Mouse (Mus musculus) liver, postnatal 0 days (tissue): ENCODE measurements at regions not wholly inside any gene's neighbourhood (a gene's known extent, or its start where the extent isn't known, plus 50 kb on each side); places are given as distances from the start of the nearest gene placed in this dataset.

Source experiments
- ATAC-seq: fragments of 200-750 bp; cut with Nextera tagmentation; 2 replicates; pipeline ENCODE4 v1.8.0; 2017; ENCODE audit warnings: mild to moderate bottlenecking, moderate library complexity
- DNase-seq: peaks from one replicate; pipeline ENCODE4 v3.0.0-alpha.2; 2016
- H3K27ac ChIP-seq: fragments of 300-500 bp; sonication (generic); 2 replicates; pipeline ENCODE4 v1.5.1; 2014; ENCODE audit warnings: antibody characterized with exemption, moderate library complexity, mild to moderate bottlenecking, low read depth
- H3K27me3 ChIP-seq: fragments of 300-500 bp; sonication (generic); 2 replicates; pipeline ENCODE4 v1.6.1; 2014; ENCODE audit warnings: low read length, control low read depth, mixed read lengths; ENCODE audit not compliant: insufficient read depth
- H3K36me3 ChIP-seq: fragments of 300-500 bp; sonication (generic); replicated peaks from 2 replicates; pipeline ENCODE4 v1.6.1; 2014; ENCODE audit warnings: mild to moderate bottlenecking, control low read depth, low read length, moderate library complexity, mixed read lengths; ENCODE audit not compliant: insufficient read depth
- H3K4me1 ChIP-seq: fragments of 300-500 bp; sonication (generic); 2 replicates; pipeline ENCODE4 v1.6.1; 2014; ENCODE audit warnings: antibody characterized with exemption, mild to moderate bottlenecking, control low read depth; ENCODE audit not compliant: insufficient read depth
- H3K4me2 ChIP-seq: fragments of 300-500 bp; sonication (generic); 2 replicates; pipeline ENCODE4 v1.6.1; 2014; ENCODE audit warnings: low read depth, mild to moderate bottlenecking, low read length, moderate library complexity, mixed read lengths
- H3K4me3 ChIP-seq: fragments of 300-500 bp; sonication (generic); 2 replicates; pipeline ENCODE4 v1.5.1; 2014; ENCODE audit warnings: low read depth, low read length
- H3K9ac ChIP-seq: fragments of 300-500 bp; sonication (generic); replicated peaks from 2 replicates; pipeline ENCODE4 v1.6.1; 2014; ENCODE audit warnings: mild to moderate bottlenecking, moderate library complexity
- H3K9me3 ChIP-seq: fragments of 300-500 bp; sonication (generic); 2 replicates; pipeline ENCODE4 v1.6.1; 2016; ENCODE audit warnings: mild to moderate bottlenecking, control low read depth, low read length, mixed read lengths
- CTCF ChIP-seq: sonication (generic); IDR thresholded peaks from 2 replicates; pipeline ENCODE4 v1.5.1; 2016; ENCODE audit warnings: antibody characterized with exemption, low read depth
- EP300 ChIP-seq: IDR thresholded peaks from 2 replicates; pipeline ENCODE4 v1.6.1; 2016; ENCODE audit warnings: antibody characterized with exemption, low read depth, mild to moderate bottlenecking
- WGBS: fragments of 180-500 bp; shearing (Covaris S2); extraction: QIAGEN DNeasy Blood & Tissue Kit; methylation state at CpG from one replicate; pipeline ENCODE4 v1.1.7; 2014; ENCODE audit not compliant: insufficient replicate concordance; 5-methylcytosine and 5-hydroxymethylcytosine counted together

GRCm38 (mm10) chr13:83278695-83279094, 225.1 kb upstream of the Mef2c start:
- no peak for TF ChIP-seq EP300
- TF ChIP-seq CTCF = no peak
- WGBS = 43% methylated on average over 1 of the region's 1 CpGs
- no peaks in the 10 kb centered on the region for H3K9me3 ChIP-seq
- no peak overlapping the region for H3K9ac ChIP-seq
- ATAC-seq (peak; percentile 68), DNase-seq (no peak)
- H3K4me1 ChIP-seq = no peaks in the 10 kb centered on the region
- no peaks in the 10 kb centered on the region for H3K27me3 ChIP-seq
- H3K4me3 ChIP-seq = no peak overlapping the region
- H3K4me2 ChIP-seq = no peak overlapping the region
- H3K27ac ChIP-seq = no peak overlapping the region
- no peaks in the 10 kb centered on the region for H3K36me3 ChIP-seq

- no peak for ATAC-seq
- no peak overlapping the region for H3K4me3 ChIP-seq
- H3K9me3 ChIP-seq = no peaks in the 10 kb centered on the region
- no peak overlapping the region for H3K27ac ChIP-seq
- no peaks in the 10 kb centered on the region for H3K4me1 ChIP-seq
- WGBS = 75% methylated on average over 3 of the region's 3 CpGs
- no peaks in the 10 kb centered on the region for H3K27me3 ChIP-seq
- TF ChIP-seq CTCF (no peak), EP300 (no peak)
- no peaks in the 10 kb centered on the region for H3K36me3 ChIP-seq
- no peak overlapping the region for H3K4me2 ChIP-seq
- no peak for DNase-seq
- no peak overlapping the region for H3K9ac ChIP-seq
Measured at GRCm38 (mm10) chr13:83307696-83308095, 196.1 kb upstream of the Mef2c start.

DNA sequence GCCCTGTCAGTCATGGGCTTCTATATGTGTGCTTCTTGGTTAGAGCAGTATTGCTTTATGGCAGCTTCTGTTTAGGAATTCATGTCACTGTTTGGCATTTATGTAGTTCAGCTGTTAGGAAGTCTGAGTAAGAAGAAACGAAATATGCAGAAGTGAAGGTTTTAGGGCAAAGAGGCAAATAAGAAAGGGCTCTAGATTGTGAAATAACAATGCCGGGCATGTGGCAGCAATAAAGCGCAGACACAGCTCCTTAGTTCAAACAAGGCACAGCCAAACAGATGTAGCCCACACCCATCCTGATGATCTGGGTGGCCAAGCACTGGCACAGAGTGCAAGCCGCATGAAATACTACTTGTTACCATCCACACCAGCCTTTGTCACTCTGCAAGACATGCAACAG, 175.3 kb upstream of the Mef2c start:
- no peak for TF ChIP-seq EP300
- TF ChIP-seq CTCF = no peak
- WGBS = 73% methylated on average over 4 of the region's 4 CpGs
- Histone ChIP-seq H3K4me2 (no peak overlapping the region), H3K36me3 (no peaks in the 10 kb centered on the region), H3K27ac (no peak overlapping the region), H3K4me3 (no peak overlapping the region), H3K9ac (no peak overlapping the region), H3K4me1 (no peaks in the 10 kb centered on the region), H3K9me3 (no peaks in the 10 kb centered on the region), H3K27me3 (no peaks in the 10 kb centered on the region)
- DNase-seq (no peak), ATAC-seq (no peak)

DNA sequence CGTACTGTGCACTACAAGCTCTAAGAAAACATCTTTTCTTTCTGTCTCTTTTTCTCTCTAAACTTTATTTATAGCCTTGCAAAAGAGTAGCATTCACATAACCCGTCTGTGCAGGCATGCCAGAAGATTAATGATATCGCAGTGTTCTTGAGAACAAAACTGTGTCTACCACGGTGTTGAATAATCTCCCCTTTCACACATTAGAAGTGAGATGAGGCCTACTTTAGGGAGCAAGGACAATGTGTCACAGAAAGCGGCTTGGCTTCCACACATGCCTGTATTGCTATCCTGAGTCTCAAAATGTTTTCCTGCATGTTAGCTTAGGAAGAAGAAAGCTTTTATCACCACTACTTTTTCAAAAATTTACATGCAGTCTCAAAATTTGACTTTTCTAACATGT, 170.1 kb upstream of the Mef2c start:
- H3K36me3 ChIP-seq = no peaks in the 10 kb centered on the region
- 58% methylated on average over 5 of the region's 5 CpGs for WGBS
- no peak for ATAC-seq

DNA sequence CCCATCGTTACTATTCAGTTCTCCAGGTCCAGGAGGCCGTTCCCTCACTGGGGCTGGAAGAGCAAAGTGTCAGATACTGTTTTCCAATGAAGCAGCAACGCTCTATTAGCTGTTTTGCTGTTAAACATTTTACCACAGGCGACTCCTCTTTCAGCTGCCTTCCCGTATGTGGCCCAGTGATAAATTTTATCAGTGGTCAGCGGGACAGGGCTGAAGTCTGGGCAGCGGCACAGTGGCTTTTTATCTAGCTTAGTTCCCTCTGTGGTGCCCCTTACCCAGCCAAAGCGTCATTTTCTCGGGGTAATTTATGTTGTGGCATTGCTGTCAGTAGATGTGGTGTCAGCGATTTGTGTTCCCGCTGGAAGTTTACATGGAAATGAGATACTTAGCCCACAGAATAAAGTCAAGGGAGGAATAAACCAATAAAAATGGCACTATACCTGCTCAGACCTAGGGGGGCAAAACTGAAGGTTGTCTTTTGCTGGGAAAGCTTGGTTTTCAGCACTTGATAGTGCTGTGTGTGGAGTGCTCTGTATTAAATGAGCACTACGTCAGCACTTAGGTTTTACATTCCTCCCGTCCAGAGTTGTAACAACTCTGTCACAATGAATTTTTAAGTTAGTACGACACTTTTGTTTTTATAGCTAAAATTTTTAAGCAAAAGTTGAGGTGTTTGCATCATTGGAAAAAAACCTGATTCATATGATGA, 159.1 kb upstream of the Mef2c start:
- Histone ChIP-seq H3K4me2 (peak overlapping the region; percentile 65), H3K36me3 (no peaks in the 10 kb centered on the region), H3K9me3 (no peaks in the 10 kb centered on the region), H3K4me3 (peak overlapping the region; percentile 1; the same call in 1 of the 2 replicates), H3K27me3 (no peaks in the 10 kb centered on the region), H3K4me1 (peaks cover 4% of the 10 kb centered on the region; the same call in 1 of the 2 replicates), H3K9ac (peak overlapping the region; percentile 36; the same call in 1 of the 2 replicates), H3K27ac (peak overlapping the region; percentile 77)
- no peak for TF ChIP-seq CTCF
- peak; percentile 97 for TF ChIP-seq EP300
- ATAC-seq (peak; percentile 90), DNase-seq (peak; percentile 31)
- WGBS = 34% methylated on average over 14 of the region's 14 CpGs

More for the DNA sequence above, 170.1 kb upstream of the Mef2c start:
- H3K9ac ChIP-seq = no peak overlapping the region
- DNase-seq = no peak
- no peak overlapping the region for H3K4me2 ChIP-seq
- no peaks in the 10 kb centered on the region for H3K4me1 ChIP-seq
- TF ChIP-seq EP300 = no peak
- TF ChIP-seq CTCF = no peak
- H3K27me3 ChIP-seq = no peaks in the 10 kb centered on the region
- H3K27ac ChIP-seq = no peak overlapping the region
- no peak overlapping the region for H3K4me3 ChIP-seq
- no peaks in the 10 kb centered on the region for H3K9me3 ChIP-seq

DNA sequence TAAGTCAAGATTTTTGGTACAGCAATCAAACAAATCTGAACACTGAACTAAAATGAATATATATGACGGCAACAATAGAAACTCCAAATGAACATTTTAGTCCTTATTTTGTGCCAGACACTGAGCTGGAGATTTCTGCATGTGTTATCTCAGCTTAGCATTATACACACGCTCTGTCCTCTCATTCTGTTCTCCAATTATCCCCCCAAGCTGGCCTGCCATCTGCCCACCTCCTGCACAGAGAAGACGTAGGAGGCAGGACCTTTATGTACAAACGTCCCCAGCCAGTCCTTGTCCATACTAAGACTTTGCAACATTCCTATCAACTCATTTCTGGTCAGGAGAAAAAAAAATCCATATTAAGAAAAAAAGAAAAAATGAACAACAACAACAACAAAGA, 148.5 kb upstream of the Mef2c start:
- Histone ChIP-seq H3K9ac (no peak overlapping the region), H3K4me2 (no peak overlapping the region), H3K27ac (no peak overlapping the region), H3K4me1 (no peaks in the 10 kb centered on the region), H3K36me3 (no peaks in the 10 kb centered on the region), H3K27me3 (no peaks in the 10 kb centered on the region), H3K4me3 (no peak overlapping the region), H3K9me3 (no peaks in the 10 kb centered on the region)
- 72% methylated on average over 4 of the region's 4 CpGs for WGBS
- TF ChIP-seq CTCF (no peak), EP300 (no peak)
- DNase-seq = no peak
- ATAC-seq = no peak

DNA sequence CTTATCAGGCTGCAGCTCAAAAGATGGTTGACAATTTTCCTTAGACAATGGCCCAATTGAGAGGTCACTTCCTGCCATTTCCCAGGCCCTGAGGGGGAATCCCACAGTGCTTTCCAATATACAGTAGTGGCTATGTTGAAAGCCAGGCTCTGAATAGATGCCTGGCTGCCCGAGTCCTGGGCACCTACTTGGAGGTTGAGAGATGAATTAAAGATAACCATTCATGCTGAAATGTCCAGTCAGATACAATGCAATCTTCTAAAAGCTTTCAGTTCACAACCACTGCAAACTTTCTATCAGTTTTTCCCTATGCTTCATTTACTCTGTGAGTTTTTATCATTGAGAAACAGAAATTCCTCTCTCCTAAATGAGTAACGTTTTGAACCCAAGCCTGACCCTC, 143.3 kb upstream of the Mef2c start:
- no peak overlapping the region for H3K9ac ChIP-seq
- H3K27me3 ChIP-seq = no peaks in the 10 kb centered on the region
- no peaks in the 10 kb centered on the region for H3K4me1 ChIP-seq
- H3K4me3 ChIP-seq = no peak overlapping the region
- TF ChIP-seq CTCF (no peak), EP300 (no peak)
- whole genome bisulfite sequencing = 45% methylated on average over 2 of the region's 2 CpGs
- H3K27ac ChIP-seq = no peak overlapping the region
- no peak overlapping the region for H3K4me2 ChIP-seq
- ATAC-seq = no peak
- H3K9me3 ChIP-seq = no peaks in the 10 kb centered on the region
- no peak for DNase-seq
- no peaks in the 10 kb centered on the region for H3K36me3 ChIP-seq
